Mouse (Mus musculus) small intestine, adult 2 months (tissue): ENCODE results near the gene Txndc2.

Source experiments
- CTCF ChIP-seq: fragments of 200-500 bp; IDR thresholded peaks from 2 replicates; pipeline ENCODE4 v1.5.1; 2012; ENCODE audit warnings: low read depth, mild to moderate bottlenecking, control low read depth, inconsistent platforms, low read length, moderate library complexity, mixed read lengths; ENCODE audit not compliant: insufficient replicate concordance, insufficient read length; ENCODE audit errors: extremely low read depth
- POLR2A ChIP-seq: fragments of 200-500 bp; IDR thresholded peaks from 2 replicates; pipeline ENCODE4 v1.6.1; 2012; ENCODE audit warnings: low read depth, mild to moderate bottlenecking, control low read depth, inconsistent platforms, low read length, moderate library complexity

DNA sequence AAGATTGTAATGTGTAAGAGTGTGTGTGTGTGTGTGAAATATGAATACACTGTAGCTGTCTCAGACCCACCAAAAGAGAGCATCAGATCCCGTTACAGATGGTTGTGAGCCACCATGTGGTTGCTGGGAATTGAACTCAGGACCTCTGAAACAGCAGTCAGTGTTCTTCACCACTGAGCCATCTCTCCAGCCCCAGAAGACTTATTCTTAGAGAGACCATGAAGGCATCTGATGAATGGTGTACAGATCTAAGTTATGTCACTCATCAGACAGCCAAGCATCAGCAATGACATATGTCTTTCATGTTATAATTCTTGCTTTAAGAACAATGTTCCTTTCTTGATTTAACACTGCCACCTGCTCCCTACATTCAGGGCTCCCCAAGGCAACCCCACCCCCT lies 2.8 kb downstream of the Txndc2 start:
- no peak for TF ChIP-seq POLR2A
- TF ChIP-seq CTCF, result no peak
